Comparison of ENCODE assay signal across 19 mouse cellular contexts in genomic region chr2:127274590-127274989, GRCm38 (mm10). TPM values are rescaled to one million over a fixed set of nuclear protein-coding genes. Genes with fewer than 3 reads are reported as not detected.
A peak's percentile ranks its signal among the peaks of the same experiment; 100 is the strongest.
DNase-seq lines count a peak whose midpoint lies in the region; ATAC-seq lines count a peak whose summit lies in the region.
"Had no signal": no experiment of that assay in that cellular context is flagged by ENCODE, and none has a peak within 500 bp of the region (broad histone marks: within the 10 kb centered on the region; RNA-seq: fewer than 3 reads in every experiment).

No protein-coding gene starts in this region.

- H3K9me3 ChIP-seq in heart, embryonic 13.5 days, result no peaks in the 10 kb centered on the region
- H3K9me3 ChIP-seq in heart, embryonic 10.5 days, result no peaks in the 10 kb centered on the region
- no peaks in the 10 kb centered on the region for H3K9me3 ChIP-seq in liver, embryonic 13.5 days (replicated peaks)
- no peaks in the 10 kb centered on the region for H3K9me3 ChIP-seq in liver, embryonic 12.5 days (replicated peaks)
- H3K9me3 ChIP-seq: midbrain, embryonic 10.5 days; neural tube, embryonic 15.5 days had no signal

- no peak overlapping the region for H3K4me3 ChIP-seq in heart, embryonic 13.5 days
- no peak overlapping the region for H3K4me3 ChIP-seq in heart, embryonic 10.5 days
- no peak overlapping the region for H3K4me3 ChIP-seq in liver, embryonic 13.5 days (replicated peaks)
- no peak overlapping the region for H3K4me3 ChIP-seq in liver, embryonic 12.5 days
- H3K4me3 ChIP-seq: midbrain, embryonic 10.5 days; neural tube, embryonic 15.5 days had no signal

- peaks cover 45% of the 10 kb centered on the region for H3K4me1 ChIP-seq in heart, embryonic 13.5 days
- peaks cover 26% of the 10 kb centered on the region for H3K4me1 ChIP-seq in heart, embryonic 10.5 days
- peaks cover 42% of the 10 kb centered on the region for H3K4me1 ChIP-seq in liver, embryonic 13.5 days (replicated peaks)
- peaks cover 52% of the 10 kb centered on the region for H3K4me1 ChIP-seq in liver, embryonic 12.5 days

- peak overlapping the region; percentile 18; the same call in 1 of the 2 replicates for H3K4me2 ChIP-seq in heart, embryonic 13.5 days
- H3K4me2 ChIP-seq in liver, embryonic 13.5 days, result peak overlapping the region; percentile 19; the same call in 1 of the 2 replicates
- no peak overlapping the region for H3K4me2 ChIP-seq in liver, embryonic 12.5 days
- H3K4me2 ChIP-seq: neural tube, embryonic 15.5 days had no signal

- 72% methylated on average over 2 of the region's 2 CpGs for WGBS in heart, embryonic 13.5 days
- 76% methylated on average over 2 of the region's 2 CpGs for WGBS in heart, embryonic 10.5 days
- WGBS in liver, embryonic 13.5 days (ENCODE audit: insufficient replicate concordance), result 82% methylated on average over 2 of the region's 2 CpGs
- WGBS in liver, embryonic 12.5 days (ENCODE audit: insufficient replicate concordance), result 91% methylated on average over 2 of the region's 2 CpGs

- H3K27me3 ChIP-seq in heart, embryonic 13.5 days (replicated peaks), result no peaks in the 10 kb centered on the region
- no peaks in the 10 kb centered on the region for H3K27me3 ChIP-seq in heart, embryonic 10.5 days (ENCODE audit: insufficient read depth, poor library complexity, severe bottlenecking)
- H3K27me3 ChIP-seq in liver, embryonic 13.5 days, result no peaks in the 10 kb centered on the region
- H3K27me3 ChIP-seq in liver, embryonic 12.5 days (replicated peaks), result no peaks in the 10 kb centered on the region
- H3K27me3 ChIP-seq: neural tube, embryonic 15.5 days; Patski had no signal

- 0 out of 2 replicates have a peak overlapping the region, but pooled peaks have one; percentile 32 for H3K27ac ChIP-seq in heart, embryonic 13.5 days (replicated peaks)
- no peak overlapping the region for H3K27ac ChIP-seq in heart, embryonic 10.5 days
- peak overlapping the region; percentile 13; the same call in 1 of the 2 replicates for H3K27ac ChIP-seq in liver, embryonic 13.5 days
- H3K27ac ChIP-seq in liver, embryonic 12.5 days, result no peak overlapping the region
- H3K27ac ChIP-seq: midbrain, embryonic 10.5 days; neural tube, embryonic 15.5 days had no signal

- H3K36me3 ChIP-seq in heart, embryonic 13.5 days, result peaks cover 10% of the 10 kb centered on the region
- H3K36me3 ChIP-seq in heart, embryonic 10.5 days, result peaks cover 7% of the 10 kb centered on the region
- 0 out of 2 replicates have a peak, but pooled peaks cover 6% of the 10 kb centered on the region for H3K36me3 ChIP-seq in liver, embryonic 13.5 days
- H3K36me3 ChIP-seq in liver, embryonic 12.5 days, result peaks cover 12% of the 10 kb centered on the region
- H3K36me3 ChIP-seq: neural tube, embryonic 15.5 days had no signal

- intact Hi-C loops in gastrocnemius, postnatal 14 days (cut with DNase I; ENCODE audit: low total_unique reads), result no loop called here

- 0 out of 2 replicates have a peak overlapping the region, but pooled peaks have one; percentile 44 for H3K9ac ChIP-seq in heart, embryonic 13.5 days
- no peak overlapping the region for H3K9ac ChIP-seq in liver, embryonic 13.5 days
- H3K9ac ChIP-seq in liver, embryonic 12.5 days, result no peak overlapping the region
- H3K9ac ChIP-seq: neural tube, embryonic 15.5 days had no signal

- no peak for ATAC-seq in heart, embryonic 13.5 days (ENCODE audit: extremely low read depth, insufficient number of reproducible peaks, low FRiP score, low TSS enrichment)
- ATAC-seq in liver, embryonic 13.5 days (ENCODE audit: low read depth), result no peak
- ATAC-seq in liver, embryonic 12.5 days, result no peak
- ATAC-seq: activated CD4-positive, CD25-positive, alpha-beta regulatory T cell, adult 4 months; Patski had no signal

- DNase-seq in heart, embryonic 10.5 days (ENCODE audit: low spot score), result no peak
- DNase-seq in liver, embryonic 13.5 days, result no peak
- peak; percentile 44 for DNase-seq in gastrocnemius, postnatal 14 days
- peak; percentile 55 for DNase-seq in skeletal muscle tissue, adult 2 months (ENCODE audit: low read depth, low spot score)
- DNase-seq in cerebellum, adult 11 months, result no peak
- DNase-seq: cerebellum, postnatal 10 days; kidney, adult 2 months; kidney, postnatal 14 days; left cerebral cortex, postnatal 4 days; lung, adult 2 months; lung, postnatal 4 days; retina, postnatal 1 day; thymus, adult 2 months had no signal

RNA-seq across cellular contexts. Expression of gene Stard7, which starts 4.6 kb away (rescaled TPM):
- polyA plus RNA-seq in heart, embryonic 13.5 days (2015; fragmentation: Nextera tagmentation; extraction: Ambion mirVana), result 92.0 and 94.0 TPM in 2 replicates
- polyA plus RNA-seq in heart, embryonic 10.5 days (2016; fragmentation: Nextera tagmentation; extraction: Ambion mirVana), result 97.1 and 110 TPM in 2 replicates
- 48.6 and 50.9 TPM in 2 replicates for polyA plus RNA-seq in liver, embryonic 13.5 days (2015; fragmentation: Nextera tagmentation; extraction: Ambion mirVana)
- 78.4 and 78.5 TPM in 2 replicates for polyA plus RNA-seq in liver, embryonic 12.5 days (2016; fragmentation: Nextera tagmentation; extraction: Ambion mirVana)
- total RNA-seq in gastrocnemius, postnatal 14 days (2021), result 10 to 100 TPM; 86.8 to 98.4 TPM

RNA-seq across cellular contexts. Expression of gene Tmem127, which starts 26.9 kb away (rescaled TPM):
- 19.7 and 21.6 TPM in 2 replicates for polyA plus RNA-seq in heart, embryonic 13.5 days (2015; fragmentation: Nextera tagmentation; extraction: Ambion mirVana)
- polyA plus RNA-seq in heart, embryonic 10.5 days (2016; fragmentation: Nextera tagmentation; extraction: Ambion mirVana), result 22.1 and 23.1 TPM in 2 replicates
- polyA plus RNA-seq in liver, embryonic 13.5 days (2015; fragmentation: Nextera tagmentation; extraction: Ambion mirVana), result 12.2 and 13.4 TPM in 2 replicates
- polyA plus RNA-seq in liver, embryonic 12.5 days (2016; fragmentation: Nextera tagmentation; extraction: Ambion mirVana), result 16.0 and 16.4 TPM in 2 replicates
- 10 to 100 TPM; 24.0 to 28.9 TPM for total RNA-seq in gastrocnemius, postnatal 14 days (2021)

RNA-seq across cellular contexts. Expression of gene Ciao1, which starts 27.0 kb away (rescaled TPM):
- 48.4 and 55.5 TPM in 2 replicates for polyA plus RNA-seq in heart, embryonic 13.5 days (2015; fragmentation: Nextera tagmentation; extraction: Ambion mirVana)
- polyA plus RNA-seq in heart, embryonic 10.5 days (2016; fragmentation: Nextera tagmentation; extraction: Ambion mirVana), result 58.3 and 61.1 TPM in 2 replicates
- 44.6 and 49.5 TPM in 2 replicates for polyA plus RNA-seq in liver, embryonic 13.5 days (2015; fragmentation: Nextera tagmentation; extraction: Ambion mirVana)
- polyA plus RNA-seq in liver, embryonic 12.5 days (2016; fragmentation: Nextera tagmentation; extraction: Ambion mirVana), result 45.0 and 49.7 TPM in 2 replicates
- 10 to 100 TPM; 44.5 to 47.9 TPM for total RNA-seq in gastrocnemius, postnatal 14 days (2021)

Comparison
In these comparisons a context has a peak if more than half of its experiments do, and no peak if none do; other contexts are left out.
1. H3K27ac ChIP-seq: peak in heart, embryonic 13.5 days (single experiment) and liver, embryonic 13.5 days (single experiment); none in heart, embryonic 10.5 days (single experiment) and liver, embryonic 12.5 days (single experiment).
2. DNase-seq: peak in gastrocnemius, postnatal 14 days (single experiment) and skeletal muscle tissue, adult 2 months (single experiment); none in heart, embryonic 10.5 days (single experiment), liver, embryonic 13.5 days (single experiment) and cerebellum, adult 11 months (single experiment).